Mouse (Mus musculus): ENCODE data around the gene Clec4a2. TPM values are rescaled to one million over a fixed set of nuclear protein-coding genes. Genes with fewer than 3 reads are reported as not detected.
"Not testable (repeated sequence)": the region's sequence is repeated elsewhere in the genome, so short reads cannot be mapped to it uniquely, and the experiment has no call there.

Gene Clec4a2
- 1 to 10 TPM; 1.8 to 2.7 TPM for total RNA-seq (2021)

- DNase-seq: not testable (repeated sequence)
Measured at GRCm38 (mm10) chr6:123106128-123106527, at the start of gene Clec4a2. Gene Clec4a2 (plus strand): TSS chr6:123106428.

GRCm38 (mm10) chr6:123095125-123095843, 10.9 kb upstream of the Clec4a2 start:
- no peak for DNase-seq

GRCm38 (mm10) chr6:123123195-123123594, 17.0 kb downstream of the Clec4a2 start:
- DNase-seq: no peak

- no peak for DNase-seq
Measured at GRCm38 (mm10) chr6:123127173-123127572, 20.9 kb downstream of the Clec4a2 start.

- DNase-seq: not testable (repeated sequence)
Measured at GRCm38 (mm10) chr6:123137766-123138526, 31.7 kb downstream of the Clec4a2 start.

GRCm38 (mm10) chr6:123170106-123170505, 63.9 kb downstream of the Clec4a2 start:
- DNase-seq: no peak

- no peak for DNase-seq
Measured at GRCm38 (mm10) chr6:123171040-123171439, 64.8 kb downstream of the Clec4a2 start.

GRCm38 (mm10) chr6:123172593-123172992, 66.4 kb downstream of the Clec4a2 start, which contains the start of gene Clec4b2:
Gene Clec4b2 (plus strand): TSS chr6:123172893.
- no peak for DNase-seq

- no peak for DNase-seq
Measured at GRCm38 (mm10) chr6:123175549-123175948, 69.3 kb downstream of the Clec4a2 start.

GRCm38 (mm10) chr6:123184862-123185261, 78.6 kb downstream of the Clec4a2 start:
- peak in 1 of 2 experiments; percentile 0 for DNase-seq

Other genes starting within 250 kb of the Clec4a2 start
- 100 to 1,000 TPM; 205 to 211 TPM for gene Necap1, start 232.0 kb upstream of the Clec4a2 start, total RNA-seq (2021)
- gene Clec4a1, start 184.6 kb upstream of the Clec4a2 start, total RNA-seq (2021): under 1 TPM in 1 of 2 experiments, not detected in 1; 0.88 TPM
- 1 to 10 TPM; 1.3 to 1.4 TPM for gene Clec4a3, start 153.9 kb upstream of the Clec4a2 start, total RNA-seq (2021)
- gene Clec4a4, start 116.1 kb upstream of the Clec4a2 start, total RNA-seq (2021): not detected
- gene Clec4b1, start 56.5 kb upstream of the Clec4a2 start, total RNA-seq (2021): not detected
- gene Clec4b2, start 66.5 kb downstream of the Clec4a2 start, total RNA-seq (2021): not detected
- not detected for gene Clec4n, start 123.4 kb downstream of the Clec4a2 start, total RNA-seq (2021)
- not detected for gene Clec4d, start 155.7 kb downstream of the Clec4a2 start, total RNA-seq (2021)
- gene Clec4e, start 183.4 kb downstream of the Clec4a2 start, total RNA-seq (2021): not detected
- not detected for gene Vmn2r19, start 201.9 kb downstream of the Clec4a2 start, total RNA-seq (2021)